10 mouse cellular contexts compared by ENCODE assay signal in the genomic region with DNA sequence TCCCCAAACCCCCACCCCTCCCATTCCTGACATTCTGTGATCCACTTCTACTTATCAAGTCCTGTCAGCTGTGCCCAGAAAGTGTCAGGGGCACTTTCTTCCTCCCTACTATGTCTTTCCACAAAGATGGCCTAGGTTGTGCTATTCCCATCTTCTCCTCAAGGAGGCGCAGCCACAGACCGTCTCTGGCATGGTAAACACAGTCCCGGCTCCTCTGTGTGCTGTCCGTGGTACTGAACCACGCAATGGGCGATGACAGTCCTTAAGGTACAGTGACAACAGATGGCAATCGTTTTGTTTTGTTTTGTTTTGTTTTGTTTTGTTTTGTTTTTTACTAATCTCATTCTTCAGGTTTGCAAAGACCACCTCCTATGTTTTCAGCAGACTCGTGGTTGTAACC.
DNase-seq lines count a peak whose midpoint lies in the region; ATAC-seq lines count a peak whose summit lies in the region.
"Had no signal": no experiment of that assay in that cellular context is flagged by ENCODE, and none has a peak within 500 bp of the region (broad histone marks: within the 10 kb centered on the region; RNA-seq: fewer than 3 reads in every experiment).

No protein-coding gene starts in this region.

- no peak for ATAC-seq in kidney, embryonic 15.5 days (replicated peaks; ENCODE audit: low FRiP score)
- 0 out of 2 replicates have a peak, but pooled peaks have one; percentile 57 for ATAC-seq in embryonic facial prominence, embryonic 14.5 days (ENCODE audit: low read depth)

- H3K36me3 ChIP-seq in kidney, embryonic 15.5 days, result no peaks in the 10 kb centered on the region
- H3K36me3 ChIP-seq in embryonic facial prominence, embryonic 14.5 days (ENCODE audit: control insufficient read depth, insufficient read depth, low read length), result no peaks in the 10 kb centered on the region
- H3K36me3 ChIP-seq: embryonic facial prominence, embryonic 12.5 days; neural tube, embryonic 13.5 days had no signal

- peak; percentile 30 for DNase-seq in kidney, adult 11 months
- peak; percentile 89 for DNase-seq in adrenal gland, postnatal 10 days
- peak; percentile 87 for DNase-seq in embryonic facial prominence, embryonic 14.5 days (ENCODE audit: low spot score)
- peak; percentile 72 for DNase-seq in induced T-regulatory cell, adult 2 months (ENCODE audit: low read depth)
- peak; percentile 33 to 46 for DNase-seq in lung, adult 18-20 months
- peak; percentile 24 to 30 for DNase-seq in right cerebral cortex, adult 2 months (ENCODE audit: low spot score in 2 of 2)
- DNase-seq in urinary bladder, postnatal 14 days (ENCODE audit: low spot score), result peak; percentile 85

- H3K4me1 ChIP-seq in kidney, embryonic 15.5 days, result no peaks in the 10 kb centered on the region
- H3K4me1 ChIP-seq in embryonic facial prominence, embryonic 14.5 days (ENCODE audit: control insufficient read depth, insufficient read depth, low read length), result no peaks in the 10 kb centered on the region
- H3K4me1 ChIP-seq: embryonic facial prominence, embryonic 12.5 days; neural tube, embryonic 13.5 days had no signal

- no peak overlapping the region for H3K4me3 ChIP-seq in kidney, embryonic 15.5 days (replicated peaks)
- H3K4me3 ChIP-seq in embryonic facial prominence, embryonic 14.5 days (ENCODE audit: low read depth, low read length), result no peak overlapping the region
- H3K4me3 ChIP-seq: embryonic facial prominence, embryonic 12.5 days; neural tube, embryonic 13.5 days had no signal

- H3K27ac ChIP-seq in kidney, embryonic 15.5 days, result no peak overlapping the region
- no peak overlapping the region for H3K27ac ChIP-seq in embryonic facial prominence, embryonic 14.5 days (replicated peaks; ENCODE audit: low read depth, low read length)
- H3K27ac ChIP-seq: embryonic facial prominence, embryonic 12.5 days; neural tube, embryonic 13.5 days had no signal

- H3K9ac ChIP-seq in kidney, embryonic 15.5 days, result no peak overlapping the region
- H3K9ac ChIP-seq in embryonic facial prominence, embryonic 14.5 days (ENCODE audit: low read depth, low read length), result no peak overlapping the region
- H3K9ac ChIP-seq: embryonic facial prominence, embryonic 12.5 days; neural tube, embryonic 13.5 days had no signal

- no peak overlapping the region for H3K4me2 ChIP-seq in kidney, embryonic 15.5 days
- H3K4me2 ChIP-seq in embryonic facial prominence, embryonic 14.5 days (ENCODE audit: low read depth, low read length), result no peak overlapping the region
- H3K4me2 ChIP-seq: embryonic facial prominence, embryonic 12.5 days; neural tube, embryonic 13.5 days had no signal

- no peaks in the 10 kb centered on the region for H3K27me3 ChIP-seq in kidney, embryonic 15.5 days
- no peaks in the 10 kb centered on the region for H3K27me3 ChIP-seq in embryonic facial prominence, embryonic 14.5 days (replicated peaks; ENCODE audit: control insufficient read depth, insufficient read depth, low read length)
- H3K27me3 ChIP-seq: embryonic facial prominence, embryonic 12.5 days; neural tube, embryonic 13.5 days had no signal

- 10% methylated on average over 8 of the region's 8 CpGs for WGBS in kidney, embryonic 15.5 days
- WGBS in embryonic facial prominence, embryonic 14.5 days, result 7% methylated on average over 8 of the region's 8 CpGs

- H3K9me3 ChIP-seq in kidney, embryonic 15.5 days (replicated peaks), result no peaks in the 10 kb centered on the region
- H3K9me3 ChIP-seq in embryonic facial prominence, embryonic 14.5 days (ENCODE audit: control insufficient read depth, low read length), result no peaks in the 10 kb centered on the region
- H3K9me3 ChIP-seq: embryonic facial prominence, embryonic 12.5 days; neural tube, embryonic 13.5 days had no signal

Comparison
In these comparisons a context has a peak if more than half of its experiments do, and no peak if none do; other contexts are left out.
1. DNase-seq: peak in every context shown above with its lines; median percentile 89 in adrenal gland, postnatal 10 days; 87 in embryonic facial prominence, embryonic 14.5 days; 85 in urinary bladder, postnatal 14 days; 72 in induced T-regulatory cell, adult 2 months; 40 in lung, adult 18-20 months; 30 in kidney, adult 11 months; 27 in right cerebral cortex, adult 2 months.